9 mouse cellular contexts compared by ENCODE assay signal in genomic region chr10:90081630-90082029, GRCm38 (mm10).
A peak's percentile ranks its signal among the peaks of the same experiment; 100 is the strongest.
DNase-seq lines count a peak whose midpoint lies in the region; ATAC-seq and TF ChIP-seq lines count a peak whose summit lies in the region.
"Had no signal": no experiment of that assay in that cellular context is flagged by ENCODE, and none has a peak within 500 bp of the region (broad histone marks: within the 10 kb centered on the region; RNA-seq: fewer than 3 reads in every experiment).

No protein-coding gene starts in this region.

- WGBS in lung, embryonic 14.5 days: 13% methylated on average over 7 of the region's 7 CpGs
- 11% methylated on average over 7 of the region's 7 CpGs for whole genome bisulfite sequencing in lung, adult 2 months

- no peaks in the 10 kb centered on the region for H3K9me3 ChIP-seq in lung, embryonic 14.5 days (ENCODE audit: low read depth, low read length)
- H3K9me3 ChIP-seq: lung, embryonic 15.5 days had no signal

- no peak overlapping the region for H3K9ac ChIP-seq in lung, embryonic 14.5 days
- H3K9ac ChIP-seq: lung, embryonic 15.5 days had no signal

- peak; percentile 51; the same call in 1 of the 2 replicates for ATAC-seq in frontal cortex, adult (ENCODE audit: low TSS enrichment)
- ATAC-seq in lung, embryonic 14.5 days (ENCODE audit: insufficient read depth): no peak

- H3K4me3 ChIP-seq in lung, embryonic 14.5 days (ENCODE audit: low read depth, low read length): no peak overlapping the region
- H3K4me3 ChIP-seq in lung, adult 2 months (replicated peaks; ENCODE audit: extremely low read depth, low read depth, low read length): no peak overlapping the region
- H3K4me3 ChIP-seq: lung, embryonic 15.5 days had no signal

- no peaks in the 10 kb centered on the region for H3K36me3 ChIP-seq in lung, embryonic 14.5 days (ENCODE audit: insufficient read depth)
- H3K36me3 ChIP-seq: lung, embryonic 15.5 days had no signal

- DNase-seq in frontal cortex, postnatal 25 days (ENCODE audit: low spot score in 2 of 2): no peak
- peak; percentile 80 for DNase-seq in lung, embryonic 14.5 days
- no peak for DNase-seq in lung, adult 2 months
- DNase-seq in brain, embryonic 14.5 days (ENCODE audit: low read depth): peak; percentile 82
- DNase-seq in mesoderm, embryonic 11.5 days (ENCODE audit: low read depth, low spot score): peak; percentile 54
- DNase-seq in right cerebral cortex, postnatal 36 days (ENCODE audit: low spot score in 2 of 2): no peak
- DNase-seq in B cell, adult 2 months: no peak

- TF ChIP-seq POLR2A in lung, adult 2 months (IDR thresholded peaks at IDR 0.05; ENCODE audit: borderline replicate concordance, extremely low read depth, low read depth, low read length): no peak
- no peak for TF ChIP-seq POLR2A in brain, embryonic 14.5 days (IDR thresholded peaks at IDR 0.05; ENCODE audit: borderline replicate concordance, extremely low read depth, insufficient read depth, insufficient read length, poor library complexity, severe bottlenecking)

- H3K4me1 ChIP-seq in lung, embryonic 14.5 days (ENCODE audit: insufficient read depth): no peaks in the 10 kb centered on the region
- H3K4me1 ChIP-seq in lung, adult 2 months (ENCODE audit: control insufficient read depth, insufficient read depth, low read length): no peaks in the 10 kb centered on the region
- H3K4me1 ChIP-seq: lung, embryonic 15.5 days had no signal

- no peak overlapping the region for H3K4me2 ChIP-seq in lung, embryonic 14.5 days
- H3K4me2 ChIP-seq: lung, embryonic 15.5 days had no signal

- TF ChIP-seq CTCF in lung, embryonic 14.5 days (IDR thresholded peaks at IDR 0.05; ENCODE audit: low read depth): peak; percentile 60
- no peak for TF ChIP-seq CTCF in lung, adult 2 months (IDR thresholded peaks at IDR 0.05; ENCODE audit: insufficient read depth, low read length)
- peak; percentile 34; the same call in 1 of the 2 replicates for TF ChIP-seq CTCF in brain, embryonic 14.5 days (IDR thresholded peaks at IDR 0.05; ENCODE audit: borderline replicate concordance, extremely low read depth, insufficient read depth, insufficient read length)

- H3K27me3 ChIP-seq in lung, embryonic 14.5 days (ENCODE audit: insufficient read depth, low read length): no peaks in the 10 kb centered on the region
- H3K27me3 ChIP-seq: lung, embryonic 15.5 days had no signal

- H3K27ac ChIP-seq in lung, embryonic 14.5 days (ENCODE audit: low read depth): no peak overlapping the region
- H3K27ac ChIP-seq: lung, embryonic 15.5 days had no signal

Comparison
In these comparisons a context has a peak if more than half of its experiments do, and no peak if none do; other contexts are left out.
1. DNase-seq: peak in lung, embryonic 14.5 days (single experiment), brain, embryonic 14.5 days (single experiment) and mesoderm, embryonic 11.5 days (single experiment); none in frontal cortex, postnatal 25 days (0 of 2), lung, adult 2 months (single experiment), right cerebral cortex, postnatal 36 days (0 of 2) and B cell, adult 2 months (0 of 2).